Mouse (Mus musculus) frontal cortex, adult 2 months (tissue): Measurements from ENCODE around the gene Hist2h2ac. TPM values are rescaled to one million over a fixed set of nuclear protein-coding genes. Genes with fewer than 3 reads are reported as not detected.
A peak's percentile ranks its signal among the peaks of the same experiment; 100 is the strongest.
"Not testable (repeated sequence)": the region's sequence is repeated elsewhere in the genome, so short reads cannot be mapped to it uniquely, and the experiment has no call there.

Experiments
- DNase-seq, 2 experiments: peaks; one replicate each; pipeline ENCODE4 v3.0.0; 2022; ENCODE audit warnings: low spot score in 1 of 2; ENCODE audit errors: extremely low spot score in 1 of 2
- polyA plus RNA-seq: library from polyadenylated mRNA; depleted of rRNA; stranded (reverse); fragments of >200 nt; gene quantifications from 2 replicates; pipeline ENCODE4 v1.2.3, GENCODE M21; 2012

Hist2h2ac gene
- polyA plus RNA-seq, 1 experiment = 1.9 TPM

- no peak for DNase-seq
Observed at GRCm38 (mm10) chr3:96250890-96251289, 30.2 kb upstream of the Hist2h2ac start.

GRCm38 (mm10) chr3:96249034-96249345 lies 28.3 kb upstream of the Hist2h2ac start:
- no peak for DNase-seq

- no peak for DNase-seq
Observed at GRCm38 (mm10) chr3:96248141-96249033, 27.7 kb upstream of the Hist2h2ac start.

- DNase-seq = no peak
Observed at GRCm38 (mm10) chr3:96247356-96248140, 26.9 kb upstream of the Hist2h2ac start.

GRCm38 (mm10) chr3:96246427-96246856 lies 25.8 kb upstream of the Hist2h2ac start, which contains the start of gene Hist2h3c1:
Gene Hist2h3c1 (plus strand): TSS chr3:96246685.
- not testable (repeated sequence) for DNase-seq

- DNase-seq = not testable (repeated sequence)
Observed at GRCm38 (mm10) chr3:96246018-96246417, 25.3 kb upstream of the Hist2h2ac start.

GRCm38 (mm10) chr3:96245003-96245886 lies 24.6 kb upstream of the Hist2h2ac start, which contains the start of gene Hist2h2aa1:
Gene Hist2h2aa1 (plus strand): TSS chr3:96245497.
- peak; percentile 74 to 84 for DNase-seq

- DNase-seq = no peak
Observed at GRCm38 (mm10) chr3:96243921-96244572, 23.4 kb upstream of the Hist2h2ac start.

- DNase-seq = no peak
Observed at GRCm38 (mm10) chr3:96240799-96241197, 20.1 kb upstream of the Hist2h2ac start.

- DNase-seq = peak; percentile 88 to 99
Observed at GRCm38 (mm10) chr3:96239949-96240798, 19.5 kb upstream of the Hist2h2ac start, which contains the start of gene Hist2h2aa2. Gene Hist2h2aa2 (minus strand): TSS chr3:96240276.

GRCm38 (mm10) chr3:96238954-96239793 lies 18.5 kb upstream of the Hist2h2ac start, which contains the start of gene Hist2h3c2:
Gene Hist2h3c2 (minus strand): TSS chr3:96239127.
- DNase-seq = not testable (repeated sequence)

GRCm38 (mm10) chr3:96237904-96238511 lies 17.3 kb upstream of the Hist2h2ac start:
- DNase-seq = no peak

- DNase-seq = no peak
Observed at GRCm38 (mm10) chr3:96237335-96237903, 16.7 kb upstream of the Hist2h2ac start.

GRCm38 (mm10) chr3:96236834-96237334 lies 16.2 kb upstream of the Hist2h2ac start:
- DNase-seq = no peak

- no peak for DNase-seq
Observed at GRCm38 (mm10) chr3:96235836-96236235, 15.2 kb upstream of the Hist2h2ac start.

- DNase-seq = no peak
Observed at GRCm38 (mm10) chr3:96234914-96235313, 14.2 kb upstream of the Hist2h2ac start.

- no peak for DNase-seq
Observed at GRCm38 (mm10) chr3:96231758-96232120, 11.1 kb upstream of the Hist2h2ac start.
